Mouse (Mus musculus): Measurements from ENCODE around the gene Dock9.
A peak's percentile ranks its signal among the peaks of the same experiment; 100 is the strongest.

Gene Dock9

GRCm38 (mm10) chr14:121593313-121593929, 204.2 kb downstream of the Dock9 start:
- no peak for DNase-seq (ENCODE audit: low read depth in 1 of 2, low spot score in 2 of 2)

- DNase-seq (ENCODE audit: low read depth in 1 of 2, low spot score in 2 of 2): no peak
Observed at GRCm38 (mm10) chr14:121592890-121593289, 204.7 kb downstream of the Dock9 start.

GRCm38 (mm10) chr14:121592356-121592755, 205.3 kb downstream of the Dock9 start:
- DNase-seq (ENCODE audit: low read depth in 1 of 2, low spot score in 2 of 2): no peak

GRCm38 (mm10) chr14:121589097-121589725, 208.4 kb downstream of the Dock9 start:
- peak in 1 of 2 experiments; percentile 9 for DNase-seq (ENCODE audit: low read depth in 1 of 2, low spot score in 2 of 2)

GRCm38 (mm10) chr14:121588451-121588850, 209.2 kb downstream of the Dock9 start:
- DNase-seq (ENCODE audit: low read depth in 1 of 2, low spot score in 2 of 2): no peak

GRCm38 (mm10) chr14:121585906-121586765, 211.5 kb downstream of the Dock9 start:
- DNase-seq (ENCODE audit: low read depth in 1 of 2, low spot score in 2 of 2): no peak

GRCm38 (mm10) chr14:121579055-121579454, 218.6 kb downstream of the Dock9 start:
- peak in 1 of 2 experiments; percentile 5 for DNase-seq (ENCODE audit: low read depth in 1 of 2, low spot score in 2 of 2)

DNA sequence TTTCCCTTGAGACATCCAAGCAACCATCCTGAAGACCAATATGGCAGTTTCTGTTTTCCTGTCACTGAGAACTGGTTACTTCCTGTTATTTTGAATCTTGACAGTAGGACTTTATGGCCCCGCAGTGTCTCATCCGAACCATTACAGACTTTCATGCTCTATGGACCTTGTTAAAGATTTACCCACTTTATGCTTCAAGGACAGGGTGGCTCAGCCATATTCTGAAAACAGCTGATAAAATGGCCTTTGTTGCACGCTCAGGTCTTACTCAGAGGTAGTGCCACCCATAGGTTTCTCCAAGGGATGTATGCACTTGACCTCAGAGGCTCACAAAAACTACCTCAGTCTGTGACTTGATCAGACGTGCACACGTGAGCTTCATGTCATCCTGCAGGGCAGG, 224.2 kb downstream of the Dock9 start:
- DNase-seq (ENCODE audit: low read depth in 1 of 2, low spot score in 2 of 2): no peak

GRCm38 (mm10) chr14:121566794-121567201, 230.8 kb downstream of the Dock9 start:
- no peak for DNase-seq (ENCODE audit: low read depth in 1 of 2, low spot score in 2 of 2)

GRCm38 (mm10) chr14:121565930-121566329, 231.7 kb downstream of the Dock9 start:
- no peak for DNase-seq (ENCODE audit: low read depth in 1 of 2, low spot score in 2 of 2)

GRCm38 (mm10) chr14:121564656-121565055, 233.0 kb downstream of the Dock9 start:
- no peak for DNase-seq (ENCODE audit: low read depth in 1 of 2, low spot score in 2 of 2)

DNA sequence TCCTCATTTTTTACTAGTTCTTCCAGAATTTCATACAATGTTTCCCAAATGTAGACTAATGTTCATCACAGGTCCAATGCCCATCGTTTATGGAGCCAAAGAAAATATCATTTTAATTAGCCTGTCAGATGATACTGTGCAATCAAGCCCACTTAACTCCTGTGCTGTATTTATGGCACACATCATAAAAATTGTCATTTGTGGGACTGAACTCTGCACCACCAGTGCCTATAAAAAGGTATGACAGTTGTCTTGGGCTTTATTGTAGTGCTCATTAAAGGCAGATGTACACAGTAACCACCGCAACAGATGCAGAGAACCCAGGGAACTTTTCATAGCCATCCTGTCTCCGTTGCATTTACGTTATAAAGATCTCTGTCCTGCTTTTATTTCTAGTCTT, 233.7 kb downstream of the Dock9 start:
- DNase-seq (ENCODE audit: low read depth in 1 of 2, low spot score in 2 of 2): no peak

- DNase-seq (ENCODE audit: low read depth in 1 of 2, low spot score in 2 of 2): no peak
Observed at GRCm38 (mm10) chr14:121559026-121559425, 238.6 kb downstream of the Dock9 start.

- no peak for DNase-seq (ENCODE audit: low read depth in 1 of 2, low spot score in 2 of 2)
Observed at GRCm38 (mm10) chr14:121556401-121557315, 241.0 kb downstream of the Dock9 start.

- DNase-seq (ENCODE audit: low read depth in 1 of 2, low spot score in 2 of 2): no peak
Observed at GRCm38 (mm10) chr14:121553785-121554184, 243.9 kb downstream of the Dock9 start.

- no peak for DNase-seq (ENCODE audit: low read depth in 1 of 2, low spot score in 2 of 2)
Observed at GRCm38 (mm10) chr14:121552586-121552985, 245.1 kb downstream of the Dock9 start.

DNA sequence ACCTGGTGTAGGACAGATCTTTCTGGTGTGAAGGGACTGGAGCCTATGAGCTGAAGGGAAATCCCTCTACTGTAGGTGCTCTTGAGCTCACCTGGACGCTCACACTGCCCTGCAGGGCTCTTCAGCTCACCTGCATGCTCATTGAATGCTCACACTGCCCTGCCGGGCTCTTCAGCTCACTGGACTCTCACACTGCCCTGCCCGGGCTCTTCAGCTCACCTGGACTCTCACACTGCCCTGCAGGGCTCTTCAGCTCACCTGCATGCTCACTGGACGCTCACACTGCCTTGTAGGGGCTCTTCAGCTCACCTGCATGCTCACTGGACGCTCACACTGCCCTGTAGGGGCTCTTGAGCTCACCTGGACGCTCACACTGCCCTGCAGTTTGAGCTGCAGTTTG, 247.8 kb downstream of the Dock9 start:
- no peak for DNase-seq (ENCODE audit: low read depth in 1 of 2, low spot score in 2 of 2)

- no peak for DNase-seq (ENCODE audit: low read depth in 1 of 2, low spot score in 2 of 2)
Observed at GRCm38 (mm10) chr14:121547745-121548144, 249.9 kb downstream of the Dock9 start.

GRCm38 (mm10) chr14:121546621-121547020, 251.0 kb downstream of the Dock9 start:
- DNase-seq (ENCODE audit: low read depth in 1 of 2, low spot score in 2 of 2): no peak

DNA sequence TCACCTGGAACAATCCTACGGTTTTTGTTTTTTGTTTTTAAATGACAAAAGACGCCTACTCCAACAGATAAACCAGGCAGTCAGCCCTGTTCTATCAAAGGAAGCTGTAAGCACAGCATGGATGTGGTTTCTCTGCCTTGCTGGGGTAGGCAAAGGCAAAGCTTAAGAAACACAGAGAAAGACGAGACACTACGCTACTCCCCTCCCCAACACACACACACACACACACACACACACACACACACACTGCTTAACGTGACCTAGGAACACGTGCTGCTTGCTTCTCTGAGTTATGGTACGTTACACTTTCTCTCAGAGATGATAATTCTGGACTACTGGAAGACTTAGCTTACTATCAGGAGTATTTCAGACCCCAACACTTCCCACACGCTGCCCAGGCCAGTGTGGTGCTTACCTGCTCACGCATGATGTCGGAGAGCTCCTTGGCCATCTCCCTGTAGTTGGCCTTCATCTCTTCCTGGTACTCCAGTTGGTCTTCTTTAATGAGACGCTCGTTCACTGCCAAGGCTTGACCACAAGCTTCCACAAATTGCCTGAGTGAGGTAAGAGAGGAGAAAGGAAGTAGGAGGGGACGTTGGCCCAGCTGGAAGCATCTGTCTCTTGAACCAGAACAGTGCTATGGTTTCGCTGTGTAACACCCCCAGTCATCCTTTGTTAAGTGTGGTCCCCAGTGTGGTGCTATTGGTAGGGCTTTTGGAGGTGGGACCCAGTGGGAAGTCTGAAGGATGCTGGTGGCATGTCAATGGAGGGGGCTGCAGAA, 251.9 kb downstream of the Dock9 start:
- DNase-seq (ENCODE audit: low read depth in 1 of 2, low spot score in 2 of 2): no peak
